Mouse (Mus musculus) C2C12 (cell line): ENCODE results near the gene Rev1.

ENCODE experiments used
- CTCF ChIP-seq: IDR thresholded peaks from one replicate; pipeline ENCODE4 v1.5.1; 2011; ENCODE audit not compliant: control insufficient read depth, insufficient read depth, insufficient read length
- MAX ChIP-seq: IDR thresholded peaks from one replicate; pipeline ENCODE4 v1.6.1; 2011; ENCODE audit warnings: mild to moderate bottlenecking, control low read depth
- MYOD1 ChIP-seq: IDR thresholded peaks from one replicate; pipeline ENCODE4 v1.6.1; 2011; ENCODE audit warnings: low read depth; ENCODE audit not compliant: control insufficient read depth, insufficient read length
- USF1 ChIP-seq: IDR thresholded peaks from one replicate; pipeline ENCODE4 v1.6.1; 2011; ENCODE audit warnings: low read depth, mild to moderate bottlenecking, control low read depth, moderate library complexity

DNA sequence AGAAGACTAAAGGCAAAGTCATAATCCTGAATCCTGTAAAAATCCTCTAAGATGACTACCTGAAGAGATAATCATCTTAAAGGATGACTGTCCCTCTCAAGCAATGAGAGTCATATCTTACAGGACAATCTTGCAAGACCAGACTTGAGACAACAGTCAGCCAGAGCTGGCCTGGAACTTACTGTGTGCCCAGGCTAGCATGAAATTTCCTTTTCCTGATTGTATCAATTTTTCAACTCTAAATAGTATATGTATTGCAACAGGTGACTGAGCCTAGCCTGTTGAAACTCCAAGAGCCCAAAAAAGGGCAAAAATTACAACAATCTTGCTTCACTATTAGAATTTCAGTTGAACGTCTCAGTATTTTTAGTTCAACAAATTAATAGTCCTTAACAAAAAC, 26.4 kb downstream of the Rev1 start:
- TF ChIP-seq CTCF = no peak
- TF ChIP-seq USF1 = no peak
- TF ChIP-seq MAX = no peak
- TF ChIP-seq MYOD1 = no peak
